Mouse (Mus musculus) T-helper 1 cell (primary cell): ENCODE data around the gene Adrm1.
"Not testable (repeated sequence)": the region's sequence is repeated elsewhere in the genome, so short reads cannot be mapped to it uniquely, and the experiment has no call there.

Source experiments
- in situ Hi-C: fragments of 300-600 bp; cut with MboI, MseI; formaldehyde crosslinking; loops from one replicate; pipeline ENCODE4 v1.15.1; 2025; ENCODE audit warnings: high pct_unique_total_duplicates

Adrm1 gene

DNA sequence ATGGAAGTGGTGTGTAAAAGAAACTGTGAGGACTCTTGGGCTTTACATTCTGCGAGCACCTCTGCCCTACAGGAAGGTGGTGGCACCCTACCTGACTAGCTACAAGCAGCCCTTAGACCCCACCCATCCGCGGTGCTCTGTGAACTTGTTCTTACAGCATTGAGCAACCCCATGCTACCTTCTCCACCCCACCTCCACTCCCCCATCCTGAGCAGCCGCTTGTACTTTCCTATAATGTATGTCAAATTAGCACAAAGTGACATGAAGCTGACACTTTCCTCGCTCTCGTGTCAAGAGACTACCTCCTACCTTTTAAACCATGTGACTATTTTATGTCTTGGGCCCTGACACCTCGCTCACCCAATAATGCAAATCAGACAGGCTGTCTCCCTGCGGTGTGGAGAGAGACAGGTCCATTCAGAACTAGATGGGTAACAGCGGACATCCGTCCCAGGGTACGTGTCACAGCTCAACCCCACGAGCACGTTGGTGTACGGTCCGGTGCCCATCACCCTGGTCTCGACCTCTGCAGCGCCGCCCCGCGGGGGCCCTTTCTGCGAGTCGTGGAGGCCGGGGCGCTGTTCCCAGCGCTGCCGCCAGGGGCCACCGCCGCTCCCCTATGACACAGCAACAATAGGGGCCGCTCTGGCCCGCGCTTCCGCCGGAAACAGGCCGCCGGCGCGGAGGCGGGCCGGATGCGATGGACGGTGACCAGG is at the start of gene Adrm1:
TSS of gene Adrm1 (plus strand) at position 680 of the 716 bp plus-strand sequence.
- in situ Hi-C loops = no loop called here

DNA sequence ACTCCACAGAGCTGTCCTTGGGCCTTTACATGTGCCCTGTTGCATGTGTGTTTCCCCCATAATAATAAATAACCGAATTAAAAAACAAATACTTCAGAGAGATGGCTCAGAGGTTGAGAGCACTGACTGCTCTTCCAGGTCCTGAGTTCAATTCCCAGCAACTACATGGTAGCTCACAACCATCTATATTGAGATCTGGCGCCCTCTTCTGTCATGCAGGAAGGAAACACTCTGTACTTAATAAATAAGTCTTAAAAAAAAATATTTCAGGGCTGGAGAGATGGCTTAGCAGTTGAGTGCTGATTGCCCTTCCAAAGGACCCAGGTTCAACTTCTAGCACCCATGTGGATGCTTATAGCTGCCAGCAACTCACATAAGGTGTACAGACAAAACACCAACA is 47.1 kb upstream of the Adrm1 start:
- in situ Hi-C loops = no loop called here

DNA sequence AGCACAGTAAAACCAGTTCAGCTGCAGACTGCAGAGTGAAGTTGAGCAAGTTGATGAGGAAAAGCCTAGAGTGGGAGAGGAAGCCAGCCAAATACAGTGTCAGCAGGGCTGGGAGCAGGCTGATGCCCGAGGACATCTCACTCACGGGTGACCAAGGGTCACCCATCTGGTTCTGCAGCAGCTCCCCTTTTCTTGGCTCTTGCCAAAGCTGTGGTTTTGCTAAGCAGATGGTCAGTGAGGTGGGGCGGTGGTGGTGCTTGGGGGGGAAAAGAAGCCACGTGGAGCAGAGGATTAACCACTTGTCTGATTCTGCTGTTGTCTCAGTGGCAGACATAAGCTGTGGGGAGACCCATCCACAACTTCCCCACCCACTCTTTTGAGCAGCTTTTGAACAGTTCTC is 45.1 kb upstream of the Adrm1 start:
- in situ Hi-C loops = loop anchor here (25.0 kb wide), 1 partner anchor 1714 kb away; the partner anchor contains the start of genes Fam217b, Ppp1r3d and Sycp2

DNA sequence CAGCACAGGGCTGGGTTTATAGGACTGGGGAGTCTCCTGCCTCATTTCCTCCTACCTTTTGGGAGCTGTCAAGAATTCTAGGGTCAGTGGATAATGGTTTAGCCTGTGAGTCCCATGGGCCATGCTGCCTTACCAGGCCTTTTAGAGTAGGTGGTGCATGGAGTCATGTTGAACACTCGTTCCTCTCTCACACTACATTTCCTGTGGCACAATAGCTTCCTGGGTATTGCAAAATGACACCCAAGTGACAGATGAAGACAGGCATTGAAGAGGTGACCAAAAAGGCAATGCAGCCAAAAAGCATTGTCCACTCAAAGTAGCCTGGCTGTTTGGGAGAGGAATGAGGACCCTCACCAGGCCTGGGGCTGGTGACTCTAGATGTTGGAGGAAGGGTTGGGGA is 43.6 kb upstream of the Adrm1 start:
- in situ Hi-C loops = loop anchor here (25.0 kb wide), 1 partner anchor 1715 kb away; the partner anchor contains the start of genes Fam217b, Ppp1r3d and Sycp2

DNA sequence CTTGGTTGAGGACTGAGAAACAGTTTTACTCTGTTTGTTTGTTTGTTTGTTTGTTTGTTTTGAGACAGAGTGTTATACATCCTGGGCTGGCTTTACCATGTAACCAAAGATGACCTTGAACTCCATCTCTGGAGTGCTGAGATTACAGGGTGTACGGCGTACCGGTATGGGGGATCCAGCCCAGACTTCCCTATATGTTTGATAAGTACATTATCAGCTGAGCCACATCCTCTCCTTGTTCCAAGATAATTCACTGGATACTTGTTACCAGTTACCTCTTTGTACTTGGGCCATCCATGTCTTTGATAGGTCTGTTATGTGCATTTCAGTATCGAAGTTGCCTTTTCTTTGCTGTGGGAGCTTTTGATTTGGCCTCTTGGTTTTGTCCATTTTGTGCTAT is 38.1 kb upstream of the Adrm1 start:
- in situ Hi-C loops = loop anchor here (25.0 kb wide), 1 partner anchor 1721 kb away; the partner anchor contains the start of genes Fam217b, Ppp1r3d and Sycp2

DNA sequence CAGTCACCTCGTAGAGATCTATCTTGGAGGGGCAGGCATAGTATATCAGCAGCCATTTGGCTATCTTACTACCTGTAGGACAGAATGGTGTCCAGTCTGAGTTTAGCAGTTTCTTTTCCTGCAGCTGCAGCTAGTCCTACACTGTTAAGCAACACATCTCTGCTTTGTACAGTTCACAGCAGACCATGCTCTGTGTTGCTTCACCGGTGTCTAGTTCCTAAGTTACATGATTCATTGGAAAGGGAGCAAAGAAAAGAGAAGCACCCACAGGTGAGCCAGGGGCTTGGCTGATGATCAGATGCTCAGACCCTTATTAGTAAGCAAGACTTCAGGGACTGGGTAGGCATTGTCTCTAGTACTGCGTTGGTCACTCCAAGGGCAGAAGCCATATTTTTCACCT is 37.4 kb upstream of the Adrm1 start:
- in situ Hi-C loops = loop anchor here (25.0 kb wide), 1 partner anchor 1722 kb away; the partner anchor contains the start of genes Fam217b, Ppp1r3d and Sycp2

DNA sequence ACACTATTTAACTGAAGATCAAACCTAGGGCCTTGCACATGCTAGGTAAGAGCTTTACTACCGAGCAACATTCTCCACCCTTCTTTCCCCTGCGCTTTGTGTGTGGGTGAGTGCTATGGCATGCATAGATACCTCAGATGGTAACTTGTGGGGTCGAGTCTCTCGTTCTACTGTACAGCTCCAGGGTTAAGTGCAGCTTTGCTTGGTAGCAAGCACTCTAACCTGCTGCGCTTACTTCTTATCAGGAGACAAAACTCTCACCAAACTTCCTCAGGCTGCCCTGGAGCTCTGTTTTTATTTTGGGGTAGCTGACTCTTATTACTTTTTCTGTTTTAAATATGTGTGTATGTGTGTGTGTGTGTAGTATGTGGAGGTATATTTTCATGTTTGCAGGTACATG is 35.9 kb upstream of the Adrm1 start:
- in situ Hi-C loops = loop anchor here (25.0 kb wide), 1 partner anchor 1723 kb away; the partner anchor contains the start of genes Fam217b, Ppp1r3d and Sycp2

DNA sequence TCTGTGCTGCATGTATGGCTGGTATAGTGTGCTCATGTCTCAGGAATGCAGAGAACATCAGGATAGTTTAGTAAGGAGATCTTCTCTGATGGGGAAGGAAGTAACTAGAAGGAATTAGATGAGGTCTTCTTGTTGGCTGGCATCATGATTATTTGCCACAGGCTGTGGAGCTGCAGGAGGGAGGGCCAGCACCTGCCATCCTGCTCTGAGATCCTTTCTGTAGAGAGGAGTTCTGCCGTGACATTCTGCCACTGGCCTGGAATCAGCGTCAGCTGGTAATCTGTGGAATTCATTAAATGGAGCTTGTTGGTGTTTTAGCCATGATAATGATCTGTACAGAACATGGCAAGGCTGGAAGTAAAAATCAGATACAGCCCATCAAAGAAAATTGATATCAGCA is 25.2 kb upstream of the Adrm1 start:
- in situ Hi-C loops = loop anchor here (25.0 kb wide), 1 partner anchor 1734 kb away; the partner anchor contains the start of genes Fam217b, Ppp1r3d and Sycp2

DNA sequence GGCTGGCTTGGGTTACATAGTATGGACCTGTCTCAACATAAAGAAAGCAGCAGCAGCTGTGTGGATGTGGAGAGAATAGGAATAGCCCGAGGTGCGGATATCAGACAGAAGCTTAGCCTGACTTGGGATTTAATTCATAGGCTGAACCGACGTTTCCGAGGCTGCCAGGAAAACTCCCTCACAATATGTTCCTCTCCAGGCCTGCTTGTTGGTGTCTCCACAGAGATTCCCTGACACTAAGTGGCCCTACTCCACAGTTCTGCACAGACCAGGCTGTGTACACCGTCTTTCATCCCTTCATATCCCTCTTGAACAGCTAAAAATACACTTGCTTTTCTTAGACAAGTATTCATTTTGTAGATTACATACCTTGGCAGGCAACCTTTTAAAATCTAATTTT is 23.9 kb upstream of the Adrm1 start:
- in situ Hi-C loops = loop anchor here (25.0 kb wide), 1 partner anchor 1735 kb away; the partner anchor contains the start of genes Fam217b, Ppp1r3d and Sycp2

DNA sequence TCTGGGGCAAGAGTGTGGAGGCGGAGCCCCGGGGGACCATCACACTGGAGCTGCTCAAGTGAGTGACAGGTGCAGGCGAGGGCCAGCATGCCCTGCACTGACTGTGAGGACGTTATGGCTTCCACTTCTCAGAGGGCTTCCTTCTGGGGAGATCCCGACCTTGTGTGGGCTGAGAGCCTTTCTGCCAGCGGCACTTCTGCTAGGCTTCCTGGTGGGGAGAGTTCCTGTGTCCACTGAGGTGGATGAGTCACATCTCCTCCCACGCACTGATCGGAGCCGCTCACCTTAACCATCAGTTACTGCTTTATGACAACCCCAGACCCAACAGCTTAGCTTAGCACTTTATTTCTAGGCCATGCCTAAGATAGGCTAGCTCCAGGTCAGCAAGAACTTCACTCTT is 22.7 kb upstream of the Adrm1 start:
- in situ Hi-C loops = loop anchor here (25.0 kb wide), 1 partner anchor 1736 kb away; the partner anchor contains the start of genes Fam217b, Ppp1r3d and Sycp2

DNA sequence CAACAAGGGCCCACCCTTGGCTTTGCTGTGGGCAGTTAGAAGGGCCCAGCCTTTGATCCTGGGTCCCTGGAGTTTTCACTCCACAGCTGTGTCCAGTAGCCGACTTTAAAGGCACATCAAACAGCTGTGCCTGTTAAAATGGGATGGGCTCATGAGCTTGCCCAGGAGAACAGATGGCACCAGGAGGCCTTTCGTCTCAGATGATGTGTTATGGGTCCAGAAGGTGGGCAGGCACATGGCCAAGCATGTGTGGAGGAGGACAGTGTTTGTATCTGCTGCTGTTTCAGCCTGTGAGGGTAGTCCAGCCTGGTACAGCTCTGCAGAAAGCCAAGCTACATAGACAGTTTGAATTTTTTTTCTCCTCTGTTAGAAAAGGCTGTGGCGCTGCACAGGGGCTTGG is 16.5 kb upstream of the Adrm1 start:
- in situ Hi-C loops = no loop called here

DNA sequence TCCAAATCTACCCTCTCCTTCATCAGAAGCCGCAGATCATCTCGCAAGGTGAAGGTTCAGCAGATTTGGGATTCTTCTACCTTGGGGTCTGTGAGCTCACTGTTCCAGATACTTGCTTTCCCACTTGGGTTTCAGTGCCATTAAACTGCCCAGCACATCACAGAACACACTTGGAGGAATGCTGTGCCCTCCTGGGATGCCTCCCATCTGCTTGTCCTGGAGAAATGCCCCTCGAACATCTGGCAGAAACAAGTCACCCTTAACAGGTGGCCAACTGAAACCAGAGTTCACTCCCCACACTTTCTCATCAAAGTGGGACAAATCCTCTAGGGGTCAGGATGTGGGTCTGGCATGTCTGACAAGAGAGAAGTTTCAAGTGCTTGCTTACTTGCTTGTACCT is 12.7 kb upstream of the Adrm1 start:
- in situ Hi-C loops = no loop called here

DNA sequence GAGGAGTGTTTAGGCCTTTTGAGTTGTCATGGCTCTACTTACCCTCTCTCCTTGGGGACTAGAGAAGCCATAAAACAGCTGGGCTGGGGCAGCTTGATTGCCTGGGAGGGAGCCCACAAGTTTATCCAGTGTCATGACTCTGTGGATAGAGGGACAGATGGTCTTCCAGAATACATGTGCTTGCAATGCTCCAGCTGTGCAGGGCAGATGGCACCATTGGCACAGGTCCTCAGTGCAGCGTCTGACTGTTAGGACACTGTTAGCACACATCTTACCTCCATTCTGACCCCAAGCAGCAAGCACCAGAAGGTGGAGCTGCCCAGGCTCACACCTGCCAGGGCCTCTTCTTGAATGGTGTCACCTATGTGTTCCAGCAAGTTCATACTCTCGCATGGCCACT is 5.4 kb upstream of the Adrm1 start:
- in situ Hi-C loops = no loop called here

DNA sequence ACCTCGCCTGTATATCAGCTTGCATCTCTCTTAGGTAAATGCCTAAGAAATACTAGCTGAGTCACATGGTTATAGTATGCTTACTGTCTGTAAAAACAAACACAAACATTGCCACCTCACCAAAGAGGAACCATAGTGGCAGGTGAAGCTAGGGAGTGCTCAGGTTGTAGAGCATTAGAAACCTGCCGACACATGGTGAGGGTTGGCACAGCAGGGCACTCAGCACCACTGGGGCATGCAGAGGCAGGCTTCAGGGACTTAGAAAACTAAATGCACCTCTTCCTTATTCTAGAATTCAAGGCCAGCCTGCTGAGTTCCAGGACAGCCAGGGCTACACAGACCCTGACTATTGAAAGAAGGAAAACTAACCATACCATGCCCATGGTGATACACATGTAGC is 4.4 kb upstream of the Adrm1 start:
- in situ Hi-C loops = no loop called here

DNA sequence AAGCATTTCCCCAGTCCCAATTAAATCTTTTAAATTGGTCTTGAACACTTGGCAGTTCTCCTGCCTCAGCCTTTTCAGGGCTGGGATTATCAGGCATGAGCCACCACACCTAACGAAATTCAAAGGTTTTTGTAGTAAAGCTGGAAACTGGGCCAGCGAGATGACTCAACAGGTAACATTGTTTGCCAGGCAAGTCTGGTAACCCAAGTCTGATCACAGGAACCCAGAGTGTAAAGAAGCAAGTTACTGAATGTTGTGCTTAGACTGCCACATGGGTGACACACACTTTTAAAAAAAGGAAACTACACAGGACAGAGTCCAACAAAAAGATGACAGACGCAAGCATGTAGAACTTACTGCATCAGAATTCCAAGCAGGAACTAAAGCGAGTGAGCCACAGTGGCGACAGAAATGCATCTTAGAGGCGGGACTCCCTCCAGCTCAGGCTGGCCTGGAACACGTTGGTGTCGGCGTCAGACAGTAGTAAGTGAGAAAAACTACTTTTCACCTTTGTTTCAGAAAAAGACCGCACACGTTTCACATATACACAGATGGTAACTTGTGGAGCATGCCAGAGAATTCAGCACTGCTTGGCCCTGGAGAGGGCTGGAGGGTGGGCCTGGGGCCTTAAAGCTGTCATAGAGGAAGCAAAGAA is 1.0 kb upstream of the Adrm1 start:
- in situ Hi-C loops = no loop called here

DNA sequence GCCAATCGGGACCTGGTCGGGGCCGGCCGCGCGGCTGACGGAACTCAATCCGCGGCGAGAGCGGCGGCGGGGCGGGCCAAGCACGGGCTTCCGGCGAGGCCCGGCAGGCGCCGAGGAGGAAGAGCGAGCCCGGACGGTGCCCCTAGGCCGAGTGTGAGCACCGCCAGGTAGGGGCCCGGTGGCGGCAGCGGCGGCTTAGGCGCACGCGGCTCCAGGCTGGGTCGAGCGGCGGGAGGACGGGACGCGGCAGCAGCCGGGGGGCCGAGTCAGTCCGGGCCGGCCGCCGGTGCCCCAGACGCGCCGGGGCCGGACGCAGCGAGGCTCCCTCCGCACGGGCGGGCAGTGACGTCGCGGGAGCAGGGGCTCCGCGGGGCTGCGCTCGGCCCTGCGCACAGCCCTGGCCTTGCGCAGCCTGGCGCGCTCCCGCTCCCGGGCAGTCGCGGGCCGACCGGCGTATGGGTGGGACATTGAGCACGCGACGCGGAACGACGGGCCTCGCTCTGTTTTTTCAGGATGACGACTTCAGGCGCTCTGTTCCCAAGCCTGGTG is 311 bp downstream of the Adrm1 start:
- in situ Hi-C loops = no loop called here

DNA sequence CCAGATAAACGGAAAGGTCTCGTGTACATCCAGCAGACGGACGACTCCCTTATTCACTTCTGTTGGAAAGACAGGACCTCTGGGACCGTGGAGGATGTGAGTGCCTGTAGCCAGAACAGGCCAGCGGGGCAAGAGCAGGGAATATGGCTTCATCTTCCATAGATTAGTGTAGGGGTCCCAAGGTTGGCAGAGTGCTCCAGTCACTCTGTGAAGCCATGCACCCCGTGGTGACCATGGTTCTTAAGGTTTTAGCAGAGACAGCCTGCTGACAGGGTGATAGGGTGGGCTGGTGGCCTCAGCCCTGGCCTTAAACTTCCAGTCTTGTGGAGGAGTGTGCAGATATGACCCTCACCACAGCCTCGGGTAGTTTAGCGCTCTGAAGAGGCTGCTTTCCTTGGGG is 867 bp downstream of the Adrm1 start:
- in situ Hi-C loops = no loop called here

DNA sequence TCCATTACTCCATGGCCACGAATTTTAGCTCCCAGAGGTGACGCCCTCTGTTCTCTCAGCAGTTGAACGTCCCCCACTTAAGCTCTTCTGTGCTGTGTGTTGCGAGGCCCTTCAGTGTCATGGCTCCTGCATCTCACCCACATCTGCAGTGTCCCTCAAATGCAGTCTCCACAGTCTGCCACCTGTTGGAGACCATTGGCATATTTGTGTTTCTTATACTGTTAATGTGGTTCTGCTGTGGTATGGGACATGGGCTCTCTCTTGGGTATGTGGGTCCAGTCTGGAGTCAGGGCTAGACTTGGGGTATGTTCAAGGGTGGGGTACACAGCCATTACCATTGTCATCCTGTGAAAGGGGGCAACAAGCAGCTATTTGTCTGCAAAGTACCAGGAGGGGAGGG is 1.9 kb downstream of the Adrm1 start:
- in situ Hi-C loops = no loop called here

DNA sequence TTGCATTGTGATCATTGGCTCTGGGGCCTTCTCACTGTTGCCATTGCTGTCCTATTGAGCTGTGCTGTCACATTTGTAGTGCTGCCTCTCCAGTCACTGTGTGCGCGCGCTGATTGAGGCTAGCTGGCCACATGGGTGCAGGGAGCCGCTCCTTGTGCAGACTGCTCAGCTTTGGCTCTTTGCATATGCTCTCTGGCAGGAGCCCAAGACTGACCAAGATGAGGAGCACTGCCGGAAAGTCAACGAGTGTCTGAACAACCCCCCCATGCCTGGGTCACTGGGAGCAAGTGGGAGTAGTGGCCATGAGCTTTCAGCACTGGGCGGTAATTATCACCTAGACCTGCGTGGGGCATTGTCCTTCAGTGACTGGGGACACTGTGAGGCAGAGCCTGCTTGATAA is 2.4 kb downstream of the Adrm1 start:
- in situ Hi-C loops = not testable (repeated sequence)

DNA sequence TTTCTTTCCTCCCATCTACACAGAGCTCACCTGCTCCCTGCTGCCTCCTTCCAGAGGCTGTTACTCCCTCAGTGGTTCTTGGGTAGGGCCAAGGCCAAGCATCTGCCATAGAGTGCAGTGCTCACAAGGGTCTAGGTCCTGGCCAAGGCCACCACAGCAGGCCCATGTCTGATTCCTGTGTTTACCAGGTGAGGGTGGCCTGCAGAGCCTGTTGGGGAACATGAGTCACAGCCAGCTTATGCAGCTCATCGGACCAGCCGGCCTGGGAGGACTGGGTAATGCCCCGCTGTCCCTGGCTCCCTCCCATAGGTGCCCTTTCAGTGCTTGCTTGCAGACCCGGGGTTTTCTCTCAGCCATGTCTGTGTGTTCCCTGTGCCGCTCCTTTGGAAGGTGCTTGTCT is 2.8 kb downstream of the Adrm1 start:
- in situ Hi-C loops = no loop called here

DNA sequence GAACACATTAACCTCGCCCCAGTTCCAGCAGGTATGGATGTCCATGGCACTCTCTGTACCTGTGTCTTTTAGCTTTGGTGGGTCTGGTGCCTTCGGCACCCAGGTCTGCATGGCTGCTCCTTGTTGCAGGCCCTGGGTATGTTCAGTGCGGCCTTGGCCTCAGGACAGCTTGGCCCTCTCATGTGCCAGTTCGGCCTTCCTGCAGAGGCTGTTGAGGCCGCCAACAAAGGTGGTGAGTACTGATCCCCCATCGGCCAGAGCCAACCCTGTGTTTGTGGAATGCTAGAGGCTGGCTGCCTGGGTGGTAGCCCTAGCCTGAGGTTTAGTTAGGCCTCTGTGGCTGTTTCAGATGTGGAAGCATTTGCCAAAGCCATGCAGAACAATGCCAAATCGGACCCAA is 4.4 kb downstream of the Adrm1 start:
- in situ Hi-C loops = no loop called here

DNA sequence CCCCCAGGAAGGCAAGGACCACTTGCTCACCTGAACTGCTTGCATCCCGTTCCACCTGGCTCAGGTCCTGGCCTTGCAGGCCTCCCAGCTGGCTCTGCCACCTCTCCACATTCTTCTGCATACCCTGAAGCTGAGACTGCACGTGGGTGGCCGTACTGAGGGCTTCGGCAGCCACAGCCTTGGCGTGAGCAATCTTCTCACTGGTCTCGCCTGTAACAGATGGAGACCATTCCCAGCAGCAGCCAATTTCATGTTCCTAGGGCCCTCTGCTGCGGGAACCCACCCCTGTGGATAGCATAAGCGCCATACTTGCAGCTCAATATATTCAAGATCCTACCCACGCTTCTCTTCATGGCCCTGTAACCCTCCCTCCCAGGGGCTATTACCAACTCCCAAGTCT is 10.3 kb downstream of the Adrm1 start:
- in situ Hi-C loops = loop anchor here (10.0 kb wide), 1 partner anchor 1457 kb away; no protein-coding TSS in a partner anchor
